Mouse (Mus musculus) CH12.LX (cell line): ENCODE results near the gene Abt1. TPM values are rescaled to one million over a fixed set of nuclear protein-coding genes. Genes with fewer than 3 reads are reported as not detected.

Experiments used
- DNase-seq: peaks from one replicate; pipeline ENCODE4 v3.0.0-alpha.2; 2013; ENCODE audit errors: extremely low read depth
- H3K27ac ChIP-seq: 2 replicates; pipeline ENCODE4 v1.5.1; 2012; ENCODE audit warnings: low read depth, mild to moderate bottlenecking, control low read depth, moderate library complexity; ENCODE audit not compliant: insufficient read depth
- H3K27me3 ChIP-seq: replicated peaks from 2 replicates; pipeline ENCODE3; 2012; ENCODE audit warnings: inconsistent platforms
- H3K36me3 ChIP-seq, 2 experiments: replicated peaks in 1 of 2; 2 replicates each; pipeline versions ENCODE3 to v1.6.1; 2012; ENCODE audit warnings: inconsistent platforms in 1 of 2, low read length in 1 of 2, mild to moderate bottlenecking in 1 of 2, mixed read lengths in 1 of 2, moderate library complexity in 1 of 2; ENCODE audit not compliant: control insufficient read depth in 1 of 2, insufficient read depth in 1 of 2
- H3K4me1 ChIP-seq, 2 experiments: 2 replicates each; pipeline ENCODE4 v1.6.1; 2012; ENCODE audit warnings: inconsistent platforms in 1 of 2, moderate library complexity in 1 of 2; ENCODE audit not compliant: insufficient read depth in 2 of 2, control insufficient read depth in 1 of 2
- H3K4me2 ChIP-seq: 2 replicates; pipeline ENCODE4 v1.6.1; 2012; ENCODE audit warnings: low read depth, mild to moderate bottlenecking, control low read depth; ENCODE audit not compliant: poor library complexity, insufficient read depth, severe bottlenecking
- H3K4me3 ChIP-seq, 3 experiments: fragments of 150-350 bp in 1 of 3; sonication (generic) in 1 of 3; replicated peaks in 1 of 3; 2 replicates each; pipeline versions ENCODE3 to v1.5.1; 2011 to 2012; ENCODE audit warnings: low read depth in 2 of 3, low read length in 2 of 3, mild to moderate bottlenecking in 2 of 3, moderate library complexity in 2 of 3, control low read depth in 1 of 3, improper control_type of control experiment in 1 of 3, inconsistent platforms in 1 of 3, mixed read lengths in 1 of 3; ENCODE audit not compliant: poor library complexity in 1 of 3
- H3K79me2 ChIP-seq: replicated peaks from 2 replicates; pipeline ENCODE4 v1.6.1; 2012; ENCODE audit warnings: mild to moderate bottlenecking, moderate library complexity; ENCODE audit not compliant: control insufficient read depth, poor library complexity, insufficient read depth, severe bottlenecking; ENCODE audit errors: extremely low read depth
- H3K9ac ChIP-seq: 2 replicates; pipeline ENCODE4 v1.6.1; 2012; ENCODE audit warnings: low read depth, mild to moderate bottlenecking, control low read depth, moderate library complexity; ENCODE audit not compliant: insufficient read depth
- H3K9me3 ChIP-seq: replicated peaks from 2 replicates; pipeline ENCODE3; 2012; ENCODE audit warnings: low read length, inconsistent platforms, mixed read lengths
- BHLHE40 ChIP-seq: IDR thresholded peaks from 2 replicates; pipeline ENCODE4 v1.6.1; 2011; ENCODE audit warnings: mild to moderate bottlenecking, low read depth, low read length, improper control_type of control experiment
- CHD1 ChIP-seq: IDR thresholded peaks from 2 replicates; pipeline ENCODE4 v1.6.1; 2012; ENCODE audit warnings: low read depth, low read length, improper control_type of control experiment, inconsistent platforms
- CHD2 ChIP-seq: IDR thresholded peaks from 2 replicates; pipeline ENCODE4 v1.6.1; 2011; ENCODE audit warnings: low read length, improper control_type of control experiment
- CTCF ChIP-seq, 2 experiments: IDR thresholded peaks in 1 of 2; conservative IDR thresholded peaks in 1 of 2; 2 replicates each; pipeline ENCODE4 v1.5.1; 2011 to 2012; ENCODE audit warnings: low read depth in 2 of 2, low read length in 2 of 2, improper control_type of control experiment in 1 of 2, inconsistent platforms in 1 of 2, mild to moderate bottlenecking in 1 of 2, moderate library complexity in 1 of 2
- E2F4 ChIP-seq: IDR thresholded peaks from 2 replicates; pipeline ENCODE4 v1.6.1; 2011; ENCODE audit warnings: low read depth, low read length, improper control_type of control experiment; ENCODE audit not compliant: insufficient replicate concordance
- ELF1 ChIP-seq: IDR thresholded peaks from 2 replicates; pipeline ENCODE4 v1.6.1; 2014; ENCODE audit warnings: low read depth, mild to moderate bottlenecking, inconsistent platforms, low read length, improper control_type of control experiment
- HCFC1 ChIP-seq: IDR thresholded peaks from 2 replicates; pipeline ENCODE4 v1.6.1; 2012; ENCODE audit warnings: low read depth, mild to moderate bottlenecking, inconsistent platforms, low read length, improper control_type of control experiment
- IRF4 ChIP-seq: IDR thresholded peaks from 2 replicates; pipeline ENCODE4 v1.6.1; 2014; ENCODE audit warnings: low read depth, mild to moderate bottlenecking, inconsistent platforms, low read length, improper control_type of control experiment
- JUND ChIP-seq: conservative IDR thresholded peaks from 2 replicates; pipeline ENCODE4 v1.6.1; 2011; ENCODE audit warnings: low read depth, low read length, improper control_type of control experiment
- MAFK ChIP-seq: IDR thresholded peaks from 2 replicates; pipeline ENCODE4 v1.6.1; 2011; ENCODE audit warnings: low read length, improper control_type of control experiment; ENCODE audit not compliant: insufficient replicate concordance
- MAZ ChIP-seq: IDR thresholded peaks from 2 replicates; pipeline ENCODE4 v1.6.1; 2012; ENCODE audit warnings: low read depth, mild to moderate bottlenecking, inconsistent platforms, low read length, improper control_type of control experiment, moderate library complexity
- MEF2A ChIP-seq: IDR thresholded peaks from 2 replicates; pipeline ENCODE4 v1.6.1; 2014; ENCODE audit warnings: low read depth, mild to moderate bottlenecking, inconsistent platforms, low read length, improper control_type of control experiment, borderline replicate concordance
- MXI1 ChIP-seq: IDR thresholded peaks from 2 replicates; pipeline ENCODE4 v1.6.1; 2011; ENCODE audit warnings: mild to moderate bottlenecking, low read depth, low read length, improper control_type of control experiment
- MYC ChIP-seq: IDR thresholded peaks from 2 replicates; pipeline ENCODE4 v1.6.1; 2011; ENCODE audit warnings: low read depth, mild to moderate bottlenecking, improper control_type of control experiment, low read length
- POLR2A ChIP-seq: IDR thresholded peaks from 2 replicates; pipeline ENCODE4 v1.6.1; 2011; ENCODE audit warnings: low read depth, mild to moderate bottlenecking, improper control_type of control experiment, low read length
- RAD21 ChIP-seq: IDR thresholded peaks from 2 replicates; pipeline ENCODE4 v1.6.1; 2011; ENCODE audit warnings: low read depth, mild to moderate bottlenecking, low read length, improper control_type of control experiment, moderate library complexity
- RCOR1 ChIP-seq: conservative IDR thresholded peaks from 2 replicates; pipeline ENCODE4 v1.6.1; 2012; ENCODE audit warnings: low read depth, mild to moderate bottlenecking, inconsistent platforms, low read length, improper control_type of control experiment
- SIN3A ChIP-seq: IDR thresholded peaks from 2 replicates; pipeline ENCODE4 v1.6.1; 2012; ENCODE audit warnings: low read length, improper control_type of control experiment, inconsistent platforms
- SMC3 ChIP-seq: IDR thresholded peaks from 2 replicates; pipeline ENCODE4 v1.6.1; 2011; ENCODE audit warnings: low read depth, low read length, improper control_type of control experiment
- TBP ChIP-seq: conservative IDR thresholded peaks from 2 replicates; pipeline ENCODE4 v1.6.1; 2011; ENCODE audit warnings: low read depth, low read length, improper control_type of control experiment
- UBTF ChIP-seq: IDR thresholded peaks from 2 replicates; pipeline ENCODE4 v1.6.1; 2012; ENCODE audit warnings: low read depth, mild to moderate bottlenecking, inconsistent platforms, low read length, improper control_type of control experiment, moderate library complexity
- USF1 ChIP-seq: IDR thresholded peaks from 2 replicates; pipeline ENCODE4 v1.6.1; 2014; ENCODE audit warnings: low read depth, mild to moderate bottlenecking, inconsistent platforms, low read length, improper control_type of control experiment
- USF2 ChIP-seq: conservative IDR thresholded peaks from 2 replicates; pipeline ENCODE4 v1.6.1; 2011; ENCODE audit warnings: low read depth, low read length, improper control_type of control experiment
- ZC3H11A ChIP-seq: IDR thresholded peaks from 2 replicates; pipeline ENCODE4 v1.6.1; 2012; ENCODE audit warnings: low read depth, mild to moderate bottlenecking, inconsistent platforms, low read length, improper control_type of control experiment
- ZKSCAN1 ChIP-seq: IDR thresholded peaks from 2 replicates; pipeline ENCODE4 v1.6.1; 2012; ENCODE audit warnings: low read depth, inconsistent platforms, low read length, improper control_type of control experiment, borderline replicate concordance
- ZMIZ1 ChIP-seq: IDR thresholded peaks from 2 replicates; pipeline ENCODE4 v1.6.1; 2012; ENCODE audit warnings: low read depth, mild to moderate bottlenecking, inconsistent platforms, low read length, improper control_type of control experiment
- dilution Hi-C: fragments of 300-500 bp; cut with MboI; formaldehyde crosslinking; loops from 2 replicates; pipeline ENCODE4 v1.14.3; 2020; ENCODE audit warnings: low sequenced_read_pairs; ENCODE audit not compliant: extremely low pct_unique_long_range_greater_than_20kb, extremely low pct_ligation_motif_present
- in situ Hi-C: fragments of 300-500 bp; cut with MboI; formaldehyde crosslinking; loops from 3 replicates; pipeline ENCODE4 v1.14.3; 2019; ENCODE audit warnings: low sequenced_read_pairs, low pct_ligation_motif_present, low pct_unique_long_range_greater_than_20kb, mixed read lengths
- polyA plus RNA-seq: library from polyadenylated mRNA; unstranded; fragments of >175 nt; gene quantifications from 2 replicates; pipeline ENCODE4 v1.2.1, GENCODE M21; 2012; ENCODE audit warnings: low read depth; ENCODE audit not compliant: insufficient read length
- total RNA-seq, 2 experiments: library from RNA; depleted of rRNA; stranded (reverse); fragments of 300-350 nt in 1 of 2; fragments of >200 nt in 1 of 2; gene quantifications; 2 replicates each; pipeline ENCODE4 v1.2.3; 2012 to 2014

Abt1 gene
- total and polyA plus RNA-seq, 3 experiments, result 10.1 to 15.4 (median 11.7) TPM

GRCm38 (mm10) chr13:23466306-23466705 lies 42.6 kb upstream of the Abt1 start:
- Histone ChIP-seq H3K9ac (peak overlapping the region; percentile 12; the same call in 1 of the 2 replicates), H3K27me3 (peaks cover 8% of the 10 kb centered on the region), H3K4me3 (peak overlapping the region; percentile 37 to 53 (median 43)), H3K9me3 (no peaks in the 10 kb centered on the region), H3K79me2 (no peaks in the 10 kb centered on the region), H3K27ac (no peak overlapping the region), H3K36me3 (no peaks in the 10 kb centered on the region), H3K4me1 (peaks cover 0 to 5% of the 10 kb centered on the region in 2 experiments; a peak in 1 of 4 replicates), H3K4me2 (peak overlapping the region; percentile 90)
- TF ChIP-seq HCFC1, result no peak
- TF ChIP-seq IRF4, result no peak
- TF ChIP-seq MEF2A, result no peak
- no peak for TF ChIP-seq MAZ
- TF ChIP-seq E2F4, result no peak
- TF ChIP-seq MAFK, result no peak
- no peak for TF ChIP-seq ZMIZ1
- TF ChIP-seq CHD2, result no peak
- TF ChIP-seq POLR2A, result no peak
- TF ChIP-seq RCOR1, result no peak
- TF ChIP-seq CHD1, result no peak
- TF ChIP-seq USF1, result no peak
- no peak for TF ChIP-seq ZC3H11A
- TF ChIP-seq CTCF (conservative IDR thresholded peaks at IDR 0.05 in 1 of 2, IDR thresholded peaks at IDR 0.05 in 1 of 2; ENCODE audit: low read depth in 2 of 2, low read length in 2 of 2), result no peak
- DNase-seq, result no peak
- dilution Hi-C loops, result no loop called here
- in situ Hi-C loops, result no loop called here

- in situ Hi-C loops, result no loop called here
- Histone ChIP-seq H3K4me2 (peak within 1 kb of the TSS; percentile 90), H3K4me1 (peaks cover 0 to 5% of the 10 kb centered on the region in 2 experiments; a peak in 1 of 4 replicates), H3K9me3 (no peaks in the 10 kb centered on the region), H3K79me2 (no peaks in the 10 kb centered on the region), H3K27me3 (peaks cover 15% of the 10 kb centered on the region), H3K27ac (peak within 1 kb of the TSS; percentile 24; the same call in 1 of the 2 replicates), H3K9ac (peak within 1 kb of the TSS; percentile 27), H3K4me3 (peak within 1 kb of the TSS; percentile 53 to 71 (median 56)), H3K36me3 (no peaks in the 10 kb centered on the region)
- peak; percentile 76 for DNase-seq
- TF ChIP-seq RAD21 (no peak; the same call in 1 of the 2 replicates), MAFK (no peak), POLR2A (no peak), MAZ (peak; percentile 70), USF2 (no peak), TBP (peak; percentile 80; the same call in 1 of the 2 replicates), CTCF (conservative IDR thresholded peaks at IDR 0.05 in 1 of 2, IDR thresholded peaks at IDR 0.05 in 1 of 2; ENCODE audit: low read depth in 2 of 2, low read length in 2 of 2) (peak in 1 of 2 experiments; percentile 45; a peak in 2 of 4 replicates), MXI1 (peak; percentile 77), ELF1 (no peak; the same call in 1 of the 2 replicates), ZKSCAN1 (no peak), USF1 (no peak), BHLHE40 (no peak), IRF4 (0 out of 2 replicates have a peak, but pooled peaks have one; percentile 6), MYC (peak; percentile 62; the same call in 1 of the 2 replicates), JUND (0 out of 2 replicates have a peak, but pooled peaks have one; percentile 10), SMC3 (0 out of 2 replicates have a peak, but pooled peaks have one; percentile 4), UBTF (peak; percentile 50), SIN3A (peak; percentile 64)
- dilution Hi-C loops, result no loop called here
Observed at GRCm38 (mm10) chr13:23465600-23466109, 42.0 kb upstream of the Abt1 start, which contains the start of gene Btn1a1. Btn1a1 (minus strand) TSS chr13:23465901.
